Mouse (Mus musculus) intestine, postnatal 0 days (tissue): ENCODE results near the gene Lmln. TPM values are rescaled to one million over a fixed set of nuclear protein-coding genes. Genes with fewer than 3 reads are reported as not detected.
A peak's percentile ranks its signal among the peaks of the same experiment; 100 is the strongest.

Experiments
- ATAC-seq: fragments of 200-750 bp; cut with Nextera tagmentation; 2 replicates; pipeline ENCODE4 v1.8.0; 2017; ENCODE audit warnings: mild to moderate bottlenecking, moderate TSS enrichment, moderate library complexity
- H3K27ac ChIP-seq: fragments of 300-500 bp; sonication (generic); 2 replicates; pipeline ENCODE4 v1.5.1; 2014; ENCODE audit warnings: mild to moderate bottlenecking, low read depth, low read length, moderate library complexity
- H3K27me3 ChIP-seq: fragments of 300-500 bp; sonication (generic); replicated peaks from 2 replicates; pipeline ENCODE4 v1.6.1; 2014; ENCODE audit warnings: low read length, mixed read lengths; ENCODE audit not compliant: control insufficient read depth, insufficient read depth
- H3K36me3 ChIP-seq: fragments of 300-500 bp; sonication (generic); 2 replicates; pipeline ENCODE4 v1.6.1; 2014; ENCODE audit warnings: mild to moderate bottlenecking, moderate library complexity; ENCODE audit not compliant: control insufficient read depth, insufficient read depth
- H3K4me1 ChIP-seq: fragments of 300-500 bp; sonication (generic); replicated peaks from 2 replicates; pipeline ENCODE4 v1.6.1; 2014; ENCODE audit warnings: antibody characterized with exemption, low read length, mixed read lengths; ENCODE audit not compliant: control insufficient read depth, insufficient read depth
- H3K4me2 ChIP-seq: fragments of 300-500 bp; sonication (generic); replicated peaks from 2 replicates; pipeline ENCODE4 v1.6.1; 2014; ENCODE audit warnings: low read depth, mild to moderate bottlenecking, moderate library complexity
- H3K4me3 ChIP-seq: fragments of 300-500 bp; sonication (generic); 2 replicates; pipeline ENCODE4 v1.5.1; 2014; ENCODE audit warnings: low read depth, low read length
- H3K9ac ChIP-seq: fragments of 300-500 bp; sonication (generic); 2 replicates; pipeline ENCODE4 v1.6.1; 2014; ENCODE audit warnings: mild to moderate bottlenecking, low read depth, low read length
- H3K9me3 ChIP-seq: fragments of 300-500 bp; sonication (generic); 2 replicates; pipeline ENCODE4 v1.6.1; 2016; ENCODE audit warnings: mixed run types; ENCODE audit not compliant: control insufficient read depth
- CTCF ChIP-seq: sonication (generic); IDR thresholded peaks from 2 replicates; pipeline ENCODE4 v1.5.1; 2016; ENCODE audit warnings: low read depth, mild to moderate bottlenecking, control low read depth, antibody characterized with exemption, moderate library complexity
- WGBS: fragments of 180-500 bp; shearing (Covaris S2); extraction: QIAGEN DNeasy Blood & Tissue Kit; methylation state at CpG from one replicate; pipeline ENCODE4 v1.1.7; 2014; 5-methylcytosine and 5-hydroxymethylcytosine counted together
- polyA plus RNA-seq: library from polyadenylated mRNA; unstranded; fragments of >200 nt; fragmentation: Nextera tagmentation; extraction: Ambion mirVana; gene quantifications from 2 replicates; pipeline ENCODE4 v1.2.1, GENCODE M21; 2015

The Lmln gene
- polyA plus RNA-seq, 1 experiment from 2014 or later = 0.99 TPM

GRCm38 (mm10) chr16:33060926-33061325 is 1.4 kb upstream of the Lmln start:
- H3K9ac ChIP-seq = no peak overlapping the region
- H3K9me3 ChIP-seq = no peaks in the 10 kb centered on the region
- H3K4me3 ChIP-seq = no peak overlapping the region
- H3K36me3 ChIP-seq = peaks cover 28% of the 10 kb centered on the region
- no peaks in the 10 kb centered on the region for H3K27me3 ChIP-seq
- ATAC-seq = no peak
- no peak for TF ChIP-seq CTCF
- no peak overlapping the region for H3K4me2 ChIP-seq
- 0 out of 2 replicates have a peak, but pooled peaks cover 8% of the 10 kb centered on the region for H3K4me1 ChIP-seq
- 83% methylated on average over 2 of the region's 2 CpGs for WGBS
- no peak overlapping the region for H3K27ac ChIP-seq

- no peaks in the 10 kb centered on the region for H3K27me3 ChIP-seq
- H3K36me3 ChIP-seq = peaks cover 28% of the 10 kb centered on the region
- H3K9me3 ChIP-seq = no peaks in the 10 kb centered on the region
- H3K4me3 ChIP-seq = no peak overlapping the region; the same call in 1 of the 2 replicates
- 50% methylated on average over 11 of the region's 11 CpGs for WGBS
- H3K9ac ChIP-seq = no peak overlapping the region
- no peak for ATAC-seq
- peak overlapping the region; percentile 89 for H3K4me2 ChIP-seq
- 0 out of 2 replicates have a peak, but pooled peaks cover 8% of the 10 kb centered on the region for H3K4me1 ChIP-seq
- no peak for TF ChIP-seq CTCF
- H3K27ac ChIP-seq = no peak overlapping the region
These were observed 921 bp upstream of the Lmln start for GRCm38 (mm10) chr16:33061400-33061799.

DNA sequence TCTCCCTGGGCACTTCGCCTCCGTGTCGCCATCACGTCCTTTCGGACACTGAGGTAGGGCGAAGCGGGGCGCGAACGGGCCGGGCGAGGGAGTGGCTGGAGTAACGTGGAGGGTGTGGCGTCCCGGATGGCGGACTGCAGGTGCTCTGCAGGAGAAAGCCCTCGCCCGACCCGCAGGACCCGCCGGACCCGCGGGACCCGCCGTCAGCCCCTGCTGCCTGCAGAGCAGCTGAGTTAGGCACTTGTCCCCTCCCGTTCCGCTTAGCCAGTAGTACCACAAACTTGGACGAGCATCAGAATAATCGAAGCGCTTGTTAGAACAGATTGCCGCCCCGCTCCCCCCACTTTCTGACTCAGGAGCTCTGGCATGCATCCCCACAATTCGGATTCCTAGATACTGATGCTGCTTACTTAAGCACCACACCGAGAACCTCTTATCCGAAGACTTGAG is 386 bp downstream of the Lmln start:
- under 1% methylated on average over 35 of the region's 35 CpGs for WGBS
- Histone ChIP-seq H3K27me3 (no peaks in the 10 kb centered on the region), H3K4me1 (0 out of 2 replicates have a peak, but pooled peaks cover 8% of the 10 kb centered on the region), H3K36me3 (peaks cover 35% of the 10 kb centered on the region), H3K9ac (peak overlapping the region; percentile 57), H3K4me2 (peak overlapping the region; percentile 89), H3K27ac (peak overlapping the region; percentile 62), H3K4me3 (peak overlapping the region; percentile 89), H3K9me3 (no peaks in the 10 kb centered on the region)
- TF ChIP-seq CTCF = no peak
- ATAC-seq = peak; percentile 63

- TF ChIP-seq CTCF = no peak
- peak overlapping the region; percentile 89 for H3K4me3 ChIP-seq
- 14% methylated on average over 7 of the region's 7 CpGs for WGBS
- no peaks in the 10 kb centered on the region for H3K9me3 ChIP-seq
- H3K4me1 ChIP-seq = 0 out of 2 replicates have a peak, but pooled peaks cover 5% of the 10 kb centered on the region
- H3K27ac ChIP-seq = no peak overlapping the region
- peak overlapping the region; percentile 57; the same call in 1 of the 2 replicates for H3K9ac ChIP-seq
- H3K36me3 ChIP-seq = peaks cover 31% of the 10 kb centered on the region
- no peak for ATAC-seq
- no peaks in the 10 kb centered on the region for H3K27me3 ChIP-seq
- peak overlapping the region; percentile 89 for H3K4me2 ChIP-seq
These were observed 946 bp downstream of the Lmln start for GRCm38 (mm10) chr16:33063267-33063666.

- Histone ChIP-seq H3K9me3 (no peaks in the 10 kb centered on the region), H3K27me3 (no peaks in the 10 kb centered on the region), H3K9ac (no peak overlapping the region), H3K36me3 (peaks cover 18% of the 10 kb centered on the region), H3K4me2 (no peak overlapping the region), H3K27ac (no peak overlapping the region), H3K4me1 (no peaks in the 10 kb centered on the region), H3K4me3 (no peak overlapping the region)
- WGBS = 82% methylated on average over 9 of the region's 9 CpGs
- TF ChIP-seq CTCF = peak; percentile 44
- no peak for ATAC-seq
These were observed 2.3 kb downstream of the Lmln start for GRCm38 (mm10) chr16:33064636-33065035.

- H3K9me3 ChIP-seq = no peaks in the 10 kb centered on the region
- peaks cover 16% of the 10 kb centered on the region; the same call in 1 of the 2 replicates for H3K36me3 ChIP-seq
- H3K4me2 ChIP-seq = no peak overlapping the region
- H3K27ac ChIP-seq = no peak overlapping the region
- no peak for ATAC-seq
- no peak for TF ChIP-seq CTCF
- no peak overlapping the region for H3K4me3 ChIP-seq
- H3K9ac ChIP-seq = no peak overlapping the region
- H3K4me1 ChIP-seq = no peaks in the 10 kb centered on the region
- no peaks in the 10 kb centered on the region for H3K27me3 ChIP-seq
These were observed 8.6 kb downstream of the Lmln start for GRCm38 (mm10) chr16:33070928-33071327.
